Mouse (Mus musculus): ENCODE measurements at regions not wholly inside any gene's neighbourhood (a gene's known extent, or its start where the extent isn't known, plus 50 kb on each side); places are given as distances from the start of the nearest gene placed in this dataset.
"Not testable (repeated sequence)": the region's sequence is repeated elsewhere in the genome, so short reads cannot be mapped to it uniquely, and the experiment has no call there.

- peak; percentile 71 for DNase-seq (ENCODE audit: low read depth)
- TF ChIP-seq CTCF (IDR thresholded peaks at IDR 0.05; ENCODE audit: borderline replicate concordance, extremely low read depth, insufficient read depth, insufficient read length) (no peak), POLR2A (IDR thresholded peaks at IDR 0.05; ENCODE audit: borderline replicate concordance, extremely low read depth, insufficient read depth, insufficient read length, poor library complexity, severe bottlenecking) (no peak)
These were observed 69.4 kb upstream of the Dph6 start for GRCm38 (mm10) chr2:114723971-114724666.

- TF ChIP-seq POLR2A (IDR thresholded peaks at IDR 0.05; ENCODE audit: borderline replicate concordance, extremely low read depth, insufficient read depth, insufficient read length, poor library complexity, severe bottlenecking) (no peak), CTCF (IDR thresholded peaks at IDR 0.05; ENCODE audit: borderline replicate concordance, extremely low read depth, insufficient read depth, insufficient read length) (no peak)
- DNase-seq (ENCODE audit: low read depth), result no peak
These were observed 72.4 kb upstream of the Dph6 start for GRCm38 (mm10) chr2:114727197-114727596.

- DNase-seq (ENCODE audit: low read depth), result peak; percentile 92
These were observed 80.3 kb upstream of the Dph6 start for GRCm38 (mm10) chr2:114734861-114735569.

DNA sequence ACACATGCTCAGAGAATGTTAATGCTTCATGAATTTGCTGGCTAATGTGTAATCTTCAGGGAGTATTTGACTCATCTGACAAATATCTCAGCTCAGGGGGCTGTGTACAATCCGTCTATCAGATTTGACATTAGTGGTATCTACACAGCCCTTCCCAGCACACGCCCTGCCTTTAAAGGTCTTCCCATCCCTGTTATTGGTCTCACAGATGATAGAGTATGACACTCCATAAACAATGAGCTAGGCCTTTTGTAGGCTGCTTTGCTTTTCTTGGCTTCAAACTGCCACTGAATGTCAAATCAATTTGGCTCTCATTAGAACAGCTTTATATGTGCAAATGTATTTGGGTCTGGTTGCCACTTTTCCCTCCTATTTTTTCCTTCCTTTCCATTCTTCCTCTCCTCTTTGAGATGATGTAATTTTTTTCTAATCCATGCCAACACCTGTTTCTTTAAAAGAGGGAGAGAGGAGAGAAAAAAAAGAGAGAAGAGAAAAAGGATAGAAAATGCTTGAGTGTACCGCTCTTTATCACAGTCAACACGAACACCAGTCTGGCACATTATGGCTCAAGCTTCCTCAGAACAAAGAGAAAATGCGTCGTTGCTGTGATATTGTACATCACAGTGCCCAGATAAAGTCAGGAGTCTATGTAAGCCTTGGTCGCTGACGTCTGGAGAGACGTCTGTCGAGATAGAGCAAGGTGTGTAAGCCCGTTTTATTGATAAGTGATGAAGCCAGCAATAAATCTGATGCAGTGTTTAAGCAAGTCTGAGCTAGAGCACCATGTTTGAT lies 84.9 kb upstream of the Dph6 start:
- TF ChIP-seq CTCF (IDR thresholded peaks at IDR 0.05; ENCODE audit: borderline replicate concordance, extremely low read depth, insufficient read depth, insufficient read length) (no peak), POLR2A (IDR thresholded peaks at IDR 0.05; ENCODE audit: borderline replicate concordance, extremely low read depth, insufficient read depth, insufficient read length, poor library complexity, severe bottlenecking) (no peak)
- peak; percentile 88 for DNase-seq (ENCODE audit: low read depth)

More at GRCm38 (mm10) chr2:114734861-114735569, 80.3 kb upstream of the Dph6 start:
- TF ChIP-seq POLR2A (IDR thresholded peaks at IDR 0.05; ENCODE audit: borderline replicate concordance, extremely low read depth, insufficient read depth, insufficient read length, poor library complexity, severe bottlenecking) (no peak), CTCF (IDR thresholded peaks at IDR 0.05; ENCODE audit: borderline replicate concordance, extremely low read depth, insufficient read depth, insufficient read length) (no peak)

DNA sequence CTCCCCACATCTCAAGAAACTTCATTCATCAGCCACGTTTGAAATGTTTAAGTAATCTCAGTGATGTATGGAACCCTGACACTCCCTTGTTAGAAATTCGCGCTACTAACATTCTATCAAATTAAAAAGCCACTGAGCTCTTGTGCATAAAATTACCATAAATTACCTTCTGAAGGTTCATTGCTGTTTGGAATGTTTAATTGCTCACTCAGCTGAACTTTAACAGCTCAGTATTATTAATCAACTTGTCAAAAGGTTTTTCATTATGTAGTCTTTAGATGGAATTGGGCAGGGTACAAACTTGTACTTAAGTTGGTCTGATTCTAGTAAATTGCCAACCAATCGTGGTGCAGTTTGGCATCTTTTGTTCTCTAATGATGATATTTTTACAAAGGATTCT lies 108.5 kb upstream of the Dph6 start:
- no peak for TF ChIP-seq POLR2A (IDR thresholded peaks at IDR 0.05; ENCODE audit: borderline replicate concordance, extremely low read depth, insufficient read depth, insufficient read length, poor library complexity, severe bottlenecking)
- TF ChIP-seq CTCF (IDR thresholded peaks at IDR 0.05; ENCODE audit: borderline replicate concordance, extremely low read depth, insufficient read depth, insufficient read length), result no peak
- DNase-seq (ENCODE audit: low read depth), result peak; percentile 76

DNA sequence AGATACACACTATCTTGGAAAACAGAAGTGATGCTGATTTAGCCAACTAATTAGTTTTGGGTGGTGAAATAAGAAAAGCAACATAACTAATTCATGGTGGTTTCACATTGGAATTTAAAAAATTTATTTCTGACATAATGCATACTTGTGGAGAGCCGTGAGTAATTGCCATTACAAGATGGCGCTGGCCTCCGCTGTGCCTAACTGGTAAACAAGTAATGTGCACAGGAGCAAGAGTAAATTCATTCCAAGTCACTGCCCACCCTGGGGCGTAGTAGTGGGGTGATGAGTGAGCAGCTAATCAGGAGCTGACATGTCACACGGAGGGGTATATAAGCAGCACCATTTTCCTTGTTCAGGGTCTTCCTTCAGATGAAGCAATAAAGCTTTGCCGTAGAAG lies 119.0 kb upstream of the Dph6 start:
- DNase-seq (ENCODE audit: low read depth), result not testable (repeated sequence)

- DNase-seq (ENCODE audit: low read depth), result no peak
- TF ChIP-seq CTCF (IDR thresholded peaks at IDR 0.05; ENCODE audit: borderline replicate concordance, extremely low read depth, insufficient read depth, insufficient read length), result no peak
- no peak for TF ChIP-seq POLR2A (IDR thresholded peaks at IDR 0.05; ENCODE audit: borderline replicate concordance, extremely low read depth, insufficient read depth, insufficient read length, poor library complexity, severe bottlenecking)
These were observed 119.5 kb upstream of the Dph6 start for GRCm38 (mm10) chr2:114774278-114774677.

DNA sequence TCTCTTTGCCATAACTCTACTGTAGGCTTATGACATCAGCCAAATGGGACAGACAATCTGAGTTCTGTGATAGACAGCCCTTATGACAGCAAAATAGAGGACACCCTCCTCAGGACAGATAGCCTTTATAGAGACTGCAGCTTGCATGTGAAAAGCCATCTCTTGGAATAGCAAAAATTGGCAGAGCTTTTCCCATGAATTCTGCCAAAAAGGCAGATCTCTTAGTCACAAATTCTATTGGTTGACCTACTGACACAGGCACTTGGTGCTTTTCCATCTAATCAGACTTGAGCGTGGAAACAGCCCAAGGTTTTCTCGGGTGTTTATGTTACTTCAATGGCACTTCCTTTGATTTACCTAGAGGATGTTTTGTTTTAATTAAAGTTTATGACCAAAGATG lies 120.8 kb upstream of the Dph6 start:
- DNase-seq (ENCODE audit: low read depth), result peak; percentile 28
- TF ChIP-seq POLR2A (IDR thresholded peaks at IDR 0.05; ENCODE audit: borderline replicate concordance, extremely low read depth, insufficient read depth, insufficient read length, poor library complexity, severe bottlenecking) (no peak), CTCF (IDR thresholded peaks at IDR 0.05; ENCODE audit: borderline replicate concordance, extremely low read depth, insufficient read depth, insufficient read length) (no peak)

DNA sequence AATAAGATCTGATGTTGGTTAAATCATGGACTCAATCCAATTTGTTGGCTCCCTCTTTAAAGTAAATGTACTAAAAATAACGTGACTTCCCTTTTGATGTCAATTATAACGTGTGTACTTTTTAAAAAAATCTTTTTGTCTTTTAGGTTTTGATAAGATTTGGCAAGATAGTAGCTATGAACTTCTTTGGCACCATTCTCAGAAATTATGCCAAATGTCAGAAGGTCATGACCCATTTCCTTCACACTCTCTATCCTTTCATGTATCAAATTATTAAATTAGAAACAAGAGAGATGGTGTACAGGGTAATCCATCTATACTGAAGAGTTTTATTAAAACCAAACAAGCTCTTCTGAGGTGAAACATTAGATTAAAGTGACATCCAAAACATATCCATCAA lies 121.4 kb upstream of the Dph6 start:
- TF ChIP-seq CTCF (IDR thresholded peaks at IDR 0.05; ENCODE audit: borderline replicate concordance, extremely low read depth, insufficient read depth, insufficient read length) (no peak), POLR2A (IDR thresholded peaks at IDR 0.05; ENCODE audit: borderline replicate concordance, extremely low read depth, insufficient read depth, insufficient read length, poor library complexity, severe bottlenecking) (no peak)
- no peak for DNase-seq (ENCODE audit: low read depth)

- DNase-seq (ENCODE audit: low read depth), result no peak
- no peak for TF ChIP-seq POLR2A (IDR thresholded peaks at IDR 0.05; ENCODE audit: borderline replicate concordance, extremely low read depth, insufficient read depth, insufficient read length, poor library complexity, severe bottlenecking)
- no peak for TF ChIP-seq CTCF (IDR thresholded peaks at IDR 0.05; ENCODE audit: borderline replicate concordance, extremely low read depth, insufficient read depth, insufficient read length)
These were observed 127.7 kb upstream of the Dph6 start for GRCm38 (mm10) chr2:114782450-114782849.

DNA sequence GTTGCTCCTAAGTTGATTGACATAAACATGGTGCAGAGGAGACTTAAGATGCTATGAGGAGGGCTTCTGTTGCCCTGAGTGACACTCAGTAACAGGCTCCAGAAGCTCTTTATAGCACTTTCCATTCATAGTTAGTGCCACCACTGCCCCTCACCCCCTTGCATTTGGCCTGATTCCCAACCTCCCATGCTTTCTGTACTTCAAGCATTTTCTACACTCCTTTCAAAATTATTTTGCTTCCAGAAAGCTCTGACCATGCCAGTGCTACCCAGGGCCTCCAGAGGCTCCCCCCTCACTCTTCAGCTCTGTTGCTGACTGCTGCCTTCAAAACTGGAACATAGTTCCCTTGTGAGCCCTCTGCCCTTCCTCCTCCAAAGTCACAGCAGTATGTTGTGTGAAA lies 129.4 kb upstream of the Dph6 start:
- TF ChIP-seq CTCF (IDR thresholded peaks at IDR 0.05; ENCODE audit: borderline replicate concordance, extremely low read depth, insufficient read depth, insufficient read length), result no peak
- no peak for TF ChIP-seq POLR2A (IDR thresholded peaks at IDR 0.05; ENCODE audit: borderline replicate concordance, extremely low read depth, insufficient read depth, insufficient read length, poor library complexity, severe bottlenecking)
- peak; percentile 85 for DNase-seq (ENCODE audit: low read depth)

All from brain, embryonic 14.5 days (tissue).